ENCODE assay signal across 14 mouse cellular contexts in genomic region chr14:87552211-87552610, GRCm38 (mm10).
"Had no signal": no experiment of that assay in that cellular context is flagged by ENCODE, and none has a peak within 500 bp of the region (broad histone marks: within the 10 kb centered on the region; RNA-seq: fewer than 3 reads in every experiment).

No protein-coding gene starts in this region.

- H3K4me1 ChIP-seq: limb, embryonic 10.5 days; liver, embryonic 15.5 days; neural tube, embryonic 15.5 days had no signal

- H3K27me3 ChIP-seq: liver, embryonic 15.5 days; neural tube, embryonic 15.5 days had no signal

- DNase-seq: kidney, postnatal 10 days; lung, adult 2 months; lung, postnatal 36 days; midbrain, embryonic 14.5 days; right cerebral cortex, postnatal 4 days; spleen, adult 18-20 months; thymus, adult 18-20 months; thymus, postnatal 14 days had no signal

- H3K27ac ChIP-seq: left cerebral cortex, adult 2 months; limb, embryonic 10.5 days; liver, embryonic 15.5 days; midbrain, embryonic 10.5 days; neural tube, embryonic 15.5 days had no signal

- H3K4me3 ChIP-seq: left cerebral cortex, adult 2 months; limb, embryonic 10.5 days; liver, embryonic 15.5 days; midbrain, embryonic 10.5 days; myocyte; neural tube, embryonic 15.5 days had no signal
